ENCODE assay signal across 8 mouse cellular contexts in the genomic region with DNA sequence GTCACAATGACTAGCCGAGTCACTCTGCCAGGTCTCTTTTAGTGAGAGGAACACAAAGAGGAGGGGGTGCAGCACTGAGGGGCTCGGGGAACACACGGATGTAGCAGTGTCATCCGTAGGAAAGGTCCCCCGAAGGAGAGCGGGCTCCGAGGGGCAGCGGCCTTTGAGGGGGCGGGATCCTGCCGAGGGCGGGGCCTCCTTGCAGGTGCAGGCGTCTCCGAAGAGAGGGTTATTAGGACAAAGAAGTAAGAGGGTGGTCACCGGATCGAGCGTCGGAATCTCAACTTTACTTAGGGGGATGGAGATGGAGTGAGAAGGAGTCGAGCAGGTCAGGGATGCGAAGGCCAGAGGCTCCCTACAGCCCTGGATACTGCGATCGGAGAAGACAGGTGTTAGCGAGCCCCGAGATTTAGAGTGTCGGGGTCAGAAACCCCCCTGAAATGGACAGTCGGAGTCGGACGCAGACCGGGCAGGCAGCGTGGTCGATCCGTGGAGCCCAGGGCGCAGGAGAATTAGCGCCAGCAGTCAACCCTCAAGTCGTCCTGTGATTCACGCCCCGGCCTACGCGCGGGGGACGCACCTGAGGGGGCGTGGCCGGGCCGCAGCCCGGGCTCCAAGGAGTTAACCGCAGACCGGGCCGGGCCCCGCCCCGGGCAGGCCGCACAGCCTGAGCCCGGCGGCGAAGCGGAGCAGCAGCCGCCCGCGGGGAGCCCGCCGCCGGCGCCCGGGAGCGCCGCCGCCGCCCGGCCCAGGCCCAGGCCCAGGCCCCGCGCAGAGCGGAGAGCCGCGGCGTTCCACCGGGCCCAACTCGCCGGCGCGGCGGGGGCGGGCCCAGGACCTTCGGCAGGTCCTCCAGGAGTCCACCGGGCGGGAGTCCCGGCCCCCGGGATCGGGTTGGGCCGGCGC. TPM values are rescaled to one million over a fixed set of nuclear protein-coding genes. Genes with fewer than 3 reads are reported as not detected.
DNase-seq lines count a peak whose midpoint lies in the region; ATAC-seq and TF ChIP-seq lines count a peak whose summit lies in the region.

No protein-coding gene starts in this region.

- peak; percentile 38 for ATAC-seq in erythroblast, adult 5-6 weeks (replicated peaks; ENCODE audit: low FRiP score, poor library complexity, severe bottlenecking)
- ATAC-seq in heart, postnatal 0 days (ENCODE audit: insufficient read depth, low read depth), result peak; percentile 64
- peak; percentile 82 for ATAC-seq in neural tube, embryonic 15.5 days (ENCODE audit: low FRiP score)

- H3K9me3 ChIP-seq in heart, postnatal 0 days (replicated peaks; ENCODE audit: control insufficient read depth, low read length), result no peaks in the 10 kb centered on the region
- no peaks in the 10 kb centered on the region for H3K9me3 ChIP-seq in neural tube, embryonic 15.5 days (replicated peaks)

- TF ChIP-seq CTCF in heart, postnatal 0 days (IDR thresholded peaks at IDR 0.05; ENCODE audit: low read depth), result no peak

- peak overlapping the region; percentile 92 for H3K4me3 ChIP-seq in heart, postnatal 0 days (ENCODE audit: low read depth, low read length)
- H3K4me3 ChIP-seq in neural tube, embryonic 15.5 days (replicated peaks), result peak overlapping the region; percentile 94

- H3K36me3 ChIP-seq in heart, postnatal 0 days (replicated peaks; ENCODE audit: control insufficient read depth, insufficient read depth, low read length), result peaks cover 29% of the 10 kb centered on the region
- H3K36me3 ChIP-seq in neural tube, embryonic 15.5 days, result peaks cover 29% of the 10 kb centered on the region

- WGBS in heart, postnatal 0 days, result under 1% methylated on average over 67 of the region's 88 CpGs
- WGBS in neural tube, embryonic 15.5 days, result under 1% methylated on average over 85 of the region's 88 CpGs

- H3K27me3 ChIP-seq in heart, postnatal 0 days (ENCODE audit: control insufficient read depth, insufficient read depth, low read length), result no peaks in the 10 kb centered on the region
- no peaks in the 10 kb centered on the region for H3K27me3 ChIP-seq in neural tube, embryonic 15.5 days (replicated peaks)

- H3K4me1 ChIP-seq in heart, postnatal 0 days (ENCODE audit: control insufficient read depth, insufficient read depth), result 0 out of 2 replicates have a peak, but pooled peaks cover 8% of the 10 kb centered on the region
- H3K4me1 ChIP-seq in neural tube, embryonic 15.5 days, result peaks cover 15% of the 10 kb centered on the region

- peak overlapping the region; percentile 99 for H3K4me2 ChIP-seq in heart, postnatal 0 days (ENCODE audit: low read depth, low read length)
- H3K4me2 ChIP-seq in neural tube, embryonic 15.5 days, result peak overlapping the region; percentile 79

- TF ChIP-seq EP300 in heart, postnatal 0 days (IDR thresholded peaks at IDR 0.05; ENCODE audit: low read depth), result no peak

- H3K9ac ChIP-seq in heart, postnatal 0 days (replicated peaks; ENCODE audit: low read depth, low read length), result peak overlapping the region; percentile 98
- peak overlapping the region; percentile 98 for H3K9ac ChIP-seq in neural tube, embryonic 15.5 days (replicated peaks)

- H3K27ac ChIP-seq in heart, postnatal 0 days (ENCODE audit: low read depth), result peak overlapping the region; percentile 97
- H3K27ac ChIP-seq in neural tube, embryonic 15.5 days (replicated peaks), result peak overlapping the region; percentile 96

- DNase-seq in CD8-positive naive resting alpha-beta T cell, adult 2 months (ENCODE audit: low read depth in 2 of 2, low spot score in 2 of 2), result peak; percentile 39 to 47
- peak; percentile 88 for DNase-seq in brain, adult 2 months (ENCODE audit: low read depth, low spot score)
- peak; percentile 82 for DNase-seq in heart, postnatal 0 days (ENCODE audit: low spot score)
- DNase-seq in kidney, postnatal 4 days, result peak; percentile 82 to 91
- peak; percentile 71 to 79 for DNase-seq in lung, adult 18-20 months
- DNase-seq in testis, postnatal 14 days (ENCODE audit: low spot score), result peak; percentile 86

RNA-seq across cellular contexts. Expression of gene Tesk1, which starts 1.0 kb away (rescaled TPM):
- total RNA-seq in erythroblast, adult 5-6 weeks (2015; ENCODE audit: low replicate concordance), result 1.7 and 2.3 TPM in 2 replicates
- total RNA-seq in erythroblast, adult 5-6 weeks (2017; ENCODE audit: low replicate concordance), result 0.98 and 1.5 TPM in 2 replicates
- total RNA-seq in heart, postnatal 0 days (2014; rRNA removed; ENCODE audit: low replicate concordance), result 51.3 and 55.5 TPM in 2 replicates
- 3.9 and 5.1 TPM in 2 replicates for polyA plus RNA-seq in heart, postnatal 0 days (2015; fragmentation: Nextera tagmentation; extraction: Ambion mirVana)
- 9.7 and 14.1 TPM in 2 replicates for polyA plus RNA-seq in neural tube, embryonic 15.5 days (2015; fragmentation: Nextera tagmentation; extraction: Ambion mirVana)

RNA-seq across cellular contexts. Expression of gene Cd72, which starts 11.7 kb away (rescaled TPM):
- 2.1 and 2.3 TPM in 2 replicates for total RNA-seq in erythroblast, adult 5-6 weeks (2015; ENCODE audit: low replicate concordance)
- total RNA-seq in erythroblast, adult 5-6 weeks (2017; ENCODE audit: low replicate concordance), result 0.43 and 7.9 TPM in 2 replicates
- total RNA-seq in heart, postnatal 0 days (2014; rRNA removed; ENCODE audit: low replicate concordance), result 0.08 and 0.81 TPM in 2 replicates
- polyA plus RNA-seq in heart, postnatal 0 days (2015; fragmentation: Nextera tagmentation; extraction: Ambion mirVana), result 3.4 TPM in 2 replicates
- polyA plus RNA-seq in neural tube, embryonic 15.5 days (2015; fragmentation: Nextera tagmentation; extraction: Ambion mirVana), result 4.3 and 6.7 TPM in 2 replicates

RNA-seq across cellular contexts. Expression of gene Fam166b, which starts 13.8 kb away (rescaled TPM):
- not detected in 2 replicates for total RNA-seq in erythroblast, adult 5-6 weeks (2015; ENCODE audit: low replicate concordance)
- total RNA-seq in erythroblast, adult 5-6 weeks (2017; ENCODE audit: low replicate concordance), result not detected in 2 replicates
- total RNA-seq in heart, postnatal 0 days (2014; rRNA removed; ENCODE audit: low replicate concordance), result not detected in 2 replicates
- polyA plus RNA-seq in heart, postnatal 0 days (2015; fragmentation: Nextera tagmentation; extraction: Ambion mirVana), result 0.14 and 0.25 TPM in 2 replicates
- polyA plus RNA-seq in neural tube, embryonic 15.5 days (2015; fragmentation: Nextera tagmentation; extraction: Ambion mirVana), result 1.7 and 2.6 TPM in 2 replicates

RNA-seq across cellular contexts. Expression of gene Sit1, which starts 40.8 kb away (rescaled TPM):
- not detected in 2 replicates for total RNA-seq in erythroblast, adult 5-6 weeks (2015; ENCODE audit: low replicate concordance)
- not detected in 2 replicates for total RNA-seq in erythroblast, adult 5-6 weeks (2017; ENCODE audit: low replicate concordance)
- 2.8 TPM in 1 of 2 replicates, not detected in the other for total RNA-seq in heart, postnatal 0 days (2014; rRNA removed; ENCODE audit: low replicate concordance)
- not detected in 2 replicates for polyA plus RNA-seq in heart, postnatal 0 days (2015; fragmentation: Nextera tagmentation; extraction: Ambion mirVana)
- 1.9 TPM in 1 of 2 replicates, not detected in the other for polyA plus RNA-seq in neural tube, embryonic 15.5 days (2015; fragmentation: Nextera tagmentation; extraction: Ambion mirVana)

RNA-seq across cellular contexts. Expression of gene Ccdc107, which starts 50.0 kb away (rescaled TPM):
- 4.6 and 17.1 TPM in 2 replicates for total RNA-seq in erythroblast, adult 5-6 weeks (2015; ENCODE audit: low replicate concordance)
- total RNA-seq in erythroblast, adult 5-6 weeks (2017; ENCODE audit: low replicate concordance), result 5.2 and 36.1 TPM in 2 replicates
- total RNA-seq in heart, postnatal 0 days (2014; rRNA removed; ENCODE audit: low replicate concordance), result 26.6 and 44.0 TPM in 2 replicates
- 81.7 and 82.4 TPM in 2 replicates for polyA plus RNA-seq in heart, postnatal 0 days (2015; fragmentation: Nextera tagmentation; extraction: Ambion mirVana)
- 88.9 and 89.8 TPM in 2 replicates for polyA plus RNA-seq in neural tube, embryonic 15.5 days (2015; fragmentation: Nextera tagmentation; extraction: Ambion mirVana)

Comparison
In these comparisons a context has a peak if more than half of its experiments do, and no peak if none do; other contexts are left out.
1. Peak in every context shown above with its lines: DNase-seq, ATAC-seq, H3K4me3 ChIP-seq and H3K27ac ChIP-seq.
2. RNA of gene Tesk1, which starts 1.0 kb away (total RNA-seq): 51.3 to 55.5 TPM in heart, postnatal 0 days; 0.98 to 2.3 TPM in erythroblast, adult 5-6 weeks; every median in the first group is over 10 times any median in the second.